Mouse (Mus musculus): Measurements from ENCODE around the gene Rtn4rl1. TPM values are rescaled to one million over a fixed set of nuclear protein-coding genes. Genes with fewer than 3 reads are reported as not detected.

Rtn4rl1 gene
- polyA plus RNA-seq, 1 experiment from 2014 or later = 2.2 TPM

GRCm38 (mm10) chr11:75191841-75192240 is 1.7 kb upstream of the Rtn4rl1 start:
- Histone ChIP-seq H3K4me2 (no peak overlapping the region), H3K9ac (no peak overlapping the region), H3K4me3 (replicated peaks) (no peak overlapping the region), H3K9me3 (no peaks in the 10 kb centered on the region), H3K36me3 (no peaks in the 10 kb centered on the region), H3K27ac (no peak overlapping the region), H3K4me1 (peaks cover 32% of the 10 kb centered on the region), H3K27me3 (replicated peaks) (peaks cover 39% of the 10 kb centered on the region)
- ATAC-seq (ENCODE audit: insufficient read depth, low FRiP score, low read depth) = no peak
- 65% methylated on average over 6 of the region's 6 CpGs for WGBS

DNA sequence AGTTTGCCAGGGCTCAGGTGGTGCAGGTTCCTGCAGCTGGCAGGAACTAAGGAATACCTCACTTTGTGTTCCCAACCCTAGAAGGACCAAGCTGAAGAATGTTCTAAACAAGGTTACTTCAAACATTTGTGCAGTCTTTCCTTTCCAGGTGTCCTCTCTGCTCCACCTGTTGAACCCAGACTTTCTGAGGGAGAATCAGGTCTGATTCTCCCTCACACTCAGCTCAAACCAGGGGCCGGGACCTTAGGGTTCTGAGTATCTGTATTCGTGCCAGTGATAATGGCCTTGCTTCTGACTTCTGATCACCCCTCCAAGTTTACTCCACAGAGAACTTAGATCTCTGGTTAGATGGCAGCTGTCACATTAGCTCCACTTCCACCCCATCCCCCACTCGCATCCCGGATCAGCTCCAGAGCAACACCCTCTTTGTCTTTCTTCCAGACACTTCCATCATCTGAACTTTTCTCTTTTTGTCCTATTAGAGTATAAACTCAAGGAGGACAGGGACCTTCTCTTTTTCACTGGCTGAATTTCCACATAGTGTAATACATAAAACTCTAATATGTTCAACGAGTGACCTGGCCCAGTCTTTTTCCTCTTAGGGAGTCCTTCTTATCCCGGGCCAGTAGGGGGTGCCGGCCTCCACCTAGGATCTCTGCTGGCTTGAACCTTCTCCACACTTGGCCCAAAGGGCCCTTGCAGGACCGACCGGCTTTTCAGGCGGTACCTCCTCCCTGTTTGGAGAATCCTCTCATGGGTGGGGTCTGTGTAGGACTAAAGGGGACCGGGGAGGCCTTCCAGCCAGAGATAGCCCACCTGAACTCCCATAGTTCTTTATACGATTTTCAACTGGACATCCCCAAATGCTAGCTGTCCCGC is 1.0 kb upstream of the Rtn4rl1 start:
- Histone ChIP-seq H3K9me3 (no peaks in the 10 kb centered on the region), H3K4me2 (peak overlapping the region; percentile 84), H3K4me1 (peaks cover 32% of the 10 kb centered on the region), H3K27ac (no peak overlapping the region), H3K36me3 (no peaks in the 10 kb centered on the region), H3K4me3 (replicated peaks) (peak overlapping the region; percentile 55), H3K9ac (no peak overlapping the region), H3K27me3 (replicated peaks) (peaks cover 44% of the 10 kb centered on the region)
- WGBS = 24% methylated on average over 13 of the region's 13 CpGs
- ATAC-seq (ENCODE audit: insufficient read depth, low FRiP score, low read depth) = peak; percentile 44; the same call in 1 of the 2 replicates

DNA sequence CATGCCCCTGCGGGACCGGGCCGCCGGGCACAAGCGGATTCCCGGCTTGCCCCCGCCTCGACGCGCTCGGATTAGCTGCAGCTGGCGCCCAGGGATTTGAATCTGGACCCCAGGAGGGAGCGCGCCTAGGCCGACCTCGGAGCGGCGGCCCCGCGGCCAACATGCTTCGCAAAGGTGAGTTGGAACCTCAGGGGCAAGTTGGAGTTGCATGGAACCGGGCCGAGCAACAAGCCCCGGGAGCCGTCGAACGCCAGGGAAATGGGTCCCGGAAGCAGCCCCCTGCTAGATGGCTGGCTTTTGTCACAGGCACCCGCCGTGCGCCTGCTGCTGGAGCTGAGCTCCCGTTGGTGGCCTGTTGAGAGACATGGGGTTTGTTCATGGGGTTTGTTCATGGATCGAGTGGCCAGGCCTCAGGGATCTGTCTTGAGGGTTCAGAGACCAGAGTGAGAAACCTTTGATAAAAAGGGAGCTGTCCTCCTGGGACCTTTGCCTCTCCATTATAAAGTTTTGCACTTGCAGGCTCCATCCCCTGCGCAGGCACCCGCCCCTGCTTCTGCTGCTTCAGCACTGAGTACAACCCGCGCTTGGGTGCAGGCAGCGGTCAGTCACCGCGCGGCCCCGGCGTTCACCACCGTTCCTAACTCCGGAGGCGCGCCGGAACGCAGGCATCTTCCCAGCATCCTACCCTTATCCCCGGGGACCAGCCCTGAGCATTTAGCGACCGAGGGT is 702 bp downstream of the Rtn4rl1 start:
- H3K4me3 ChIP-seq (replicated peaks) = peak overlapping the region; percentile 55
- H3K9me3 ChIP-seq = no peaks in the 10 kb centered on the region
- ATAC-seq (ENCODE audit: insufficient read depth, low FRiP score, low read depth) = no peak
- H3K9ac ChIP-seq = peak overlapping the region; percentile 23; the same call in 1 of the 2 replicates
- under 1% methylated on average over 52 of the region's 52 CpGs for WGBS
- H3K27ac ChIP-seq = no peak overlapping the region
- H3K27me3 ChIP-seq (replicated peaks) = peaks cover 47% of the 10 kb centered on the region
- H3K36me3 ChIP-seq = no peaks in the 10 kb centered on the region
- H3K4me2 ChIP-seq = peak overlapping the region; percentile 84
- H3K4me1 ChIP-seq = peaks cover 30% of the 10 kb centered on the region

DNA sequence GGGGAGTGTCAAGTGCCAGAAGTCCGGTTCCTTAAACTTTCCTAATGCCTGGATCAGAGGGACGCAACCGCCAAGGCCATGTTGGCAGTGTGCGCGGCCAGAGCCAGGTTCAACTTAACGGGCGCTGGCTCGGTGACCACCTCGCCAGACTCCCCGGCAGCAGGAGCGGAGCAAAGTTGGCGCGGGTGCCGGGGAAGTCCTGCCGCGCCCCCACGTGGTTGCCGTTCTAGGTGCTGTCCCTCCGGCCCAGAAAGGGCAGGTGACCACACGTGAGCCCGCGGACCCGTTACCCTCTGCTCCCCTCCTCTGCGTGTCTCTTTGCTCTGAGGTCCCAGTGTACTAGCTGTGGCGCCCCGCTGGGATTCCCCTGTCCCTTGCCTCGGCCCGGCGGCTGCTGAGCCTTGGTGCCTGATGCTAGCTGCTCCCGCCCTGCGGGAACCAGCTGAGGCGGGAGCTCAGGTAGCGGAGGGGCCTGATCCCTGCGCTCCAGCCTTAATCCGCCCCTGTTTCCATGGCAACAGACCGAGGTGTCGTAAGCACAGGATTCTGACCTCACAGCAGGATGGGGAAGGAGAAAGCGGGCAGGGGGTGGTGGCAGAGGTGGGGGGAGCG is 1.4 kb downstream of the Rtn4rl1 start:
- WGBS = 2% methylated on average over 39 of the region's 39 CpGs
- H3K4me3 ChIP-seq (replicated peaks) = peak overlapping the region; percentile 55
- no peak overlapping the region for H3K9ac ChIP-seq
- H3K4me2 ChIP-seq = peak overlapping the region; percentile 84
- no peaks in the 10 kb centered on the region for H3K36me3 ChIP-seq
- no peak for ATAC-seq (ENCODE audit: insufficient read depth, low FRiP score, low read depth)
- H3K4me1 ChIP-seq = peaks cover 25% of the 10 kb centered on the region
- H3K9me3 ChIP-seq = no peaks in the 10 kb centered on the region
- no peak overlapping the region for H3K27ac ChIP-seq
- peaks cover 47% of the 10 kb centered on the region for H3K27me3 ChIP-seq (replicated peaks)

DNA sequence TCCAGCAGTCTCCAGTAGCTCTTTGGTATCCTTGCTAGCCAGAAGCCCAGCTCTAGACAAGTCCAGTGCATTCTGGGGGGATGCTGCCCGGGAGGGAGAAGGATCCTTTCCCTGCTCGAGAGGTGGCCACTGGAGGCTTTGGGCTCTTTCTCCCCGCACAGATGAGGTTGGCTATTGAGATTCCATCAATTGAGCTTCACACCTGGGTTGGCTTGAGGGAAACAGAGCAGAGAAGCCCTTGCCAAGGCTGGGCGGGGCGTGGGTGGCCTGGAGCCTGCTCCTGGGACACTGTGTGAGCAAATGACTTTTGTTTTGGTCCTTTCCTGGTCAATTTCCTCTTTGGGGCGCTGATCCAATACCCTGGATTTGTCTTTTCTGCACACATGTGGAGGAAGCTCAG is 2.5 kb downstream of the Rtn4rl1 start:
- H3K36me3 ChIP-seq = no peaks in the 10 kb centered on the region
- H3K4me2 ChIP-seq = no peak overlapping the region
- H3K27me3 ChIP-seq (replicated peaks) = peaks cover 47% of the 10 kb centered on the region
- no peak overlapping the region for H3K9ac ChIP-seq
- no peaks in the 10 kb centered on the region for H3K9me3 ChIP-seq
- no peak overlapping the region for H3K4me3 ChIP-seq (replicated peaks)
- H3K4me1 ChIP-seq = peaks cover 25% of the 10 kb centered on the region
- WGBS = 68% methylated on average over 6 of the region's 6 CpGs
- ATAC-seq (ENCODE audit: insufficient read depth, low FRiP score, low read depth) = no peak
- no peak overlapping the region for H3K27ac ChIP-seq

DNA sequence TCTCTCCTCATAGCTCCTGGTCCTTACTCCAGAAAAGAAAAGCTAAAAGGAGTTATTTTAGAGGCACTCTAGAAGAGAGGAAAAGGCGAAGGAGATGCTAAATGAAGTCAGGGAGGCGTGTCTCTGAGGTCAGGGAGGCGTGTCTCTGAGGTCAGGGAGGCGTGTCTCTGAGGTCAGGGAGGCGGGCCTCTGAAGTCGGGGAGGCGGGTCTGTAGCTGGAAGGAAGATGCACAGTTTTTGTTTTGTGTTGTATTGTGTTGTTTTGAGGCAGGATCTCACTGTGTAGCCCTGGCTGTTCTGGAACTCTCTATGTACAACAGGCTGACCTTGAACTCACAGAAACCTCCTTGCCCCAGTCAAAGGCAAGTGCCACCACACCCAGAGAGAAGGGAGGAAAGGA is 4.4 kb downstream of the Rtn4rl1 start:
- Histone ChIP-seq H3K27ac (no peak overlapping the region), H3K4me2 (no peak overlapping the region), H3K27me3 (replicated peaks) (peaks cover 44% of the 10 kb centered on the region), H3K9ac (no peak overlapping the region), H3K4me1 (peaks cover 23% of the 10 kb centered on the region), H3K9me3 (no peaks in the 10 kb centered on the region), H3K36me3 (no peaks in the 10 kb centered on the region), H3K4me3 (replicated peaks) (no peak overlapping the region)
- 43% methylated on average over 7 of the region's 7 CpGs for WGBS
- no peak for ATAC-seq (ENCODE audit: insufficient read depth, low FRiP score, low read depth)

- 70% methylated on average over 4 of the region's 4 CpGs for WGBS
- Histone ChIP-seq H3K27me3 (replicated peaks) (peaks cover 37% of the 10 kb centered on the region), H3K9me3 (no peaks in the 10 kb centered on the region), H3K4me2 (no peak overlapping the region), H3K36me3 (no peaks in the 10 kb centered on the region), H3K4me1 (peaks cover 16% of the 10 kb centered on the region), H3K27ac (no peak overlapping the region), H3K9ac (no peak overlapping the region), H3K4me3 (replicated peaks) (no peak overlapping the region)
- no peak for ATAC-seq (ENCODE audit: insufficient read depth, low FRiP score, low read depth)
These were observed 5.2 kb downstream of the Rtn4rl1 start for GRCm38 (mm10) chr11:75198792-75199191.

- WGBS = 59% methylated on average over 5 of the region's 5 CpGs
- no peak overlapping the region for H3K4me3 ChIP-seq (replicated peaks)
These were observed 6.4 kb downstream of the Rtn4rl1 start for GRCm38 (mm10) chr11:75199951-75200350.

GRCm38 (mm10) chr11:75200935-75201334 is 7.4 kb downstream of the Rtn4rl1 start:
- no peak overlapping the region for H3K9ac ChIP-seq
- no peak overlapping the region for H3K27ac ChIP-seq
- ATAC-seq (ENCODE audit: insufficient read depth, low FRiP score, low read depth) = no peak
- WGBS = 87% methylated on average over 12 of the region's 12 CpGs
- no peak overlapping the region for H3K4me2 ChIP-seq
- no peaks in the 10 kb centered on the region for H3K9me3 ChIP-seq
- H3K36me3 ChIP-seq = no peaks in the 10 kb centered on the region
- peaks cover 15% of the 10 kb centered on the region for H3K27me3 ChIP-seq (replicated peaks)
- H3K4me3 ChIP-seq (replicated peaks) = no peak overlapping the region
- no peaks in the 10 kb centered on the region for H3K4me1 ChIP-seq

More at GRCm38 (mm10) chr11:75199951-75200350, 6.4 kb downstream of the Rtn4rl1 start:
- Histone ChIP-seq H3K27ac (no peak overlapping the region), H3K4me1 (peaks cover 4% of the 10 kb centered on the region), H3K27me3 (replicated peaks) (peaks cover 25% of the 10 kb centered on the region), H3K36me3 (no peaks in the 10 kb centered on the region), H3K9ac (no peak overlapping the region), H3K4me2 (no peak overlapping the region), H3K9me3 (no peaks in the 10 kb centered on the region)
- no peak for ATAC-seq (ENCODE audit: insufficient read depth, low FRiP score, low read depth)

- H3K9ac ChIP-seq = no peak overlapping the region
- H3K27ac ChIP-seq = no peak overlapping the region
- no peaks in the 10 kb centered on the region for H3K36me3 ChIP-seq
- H3K4me2 ChIP-seq = no peak overlapping the region
- no peak overlapping the region for H3K4me3 ChIP-seq (replicated peaks)
- H3K4me1 ChIP-seq = no peaks in the 10 kb centered on the region
- ATAC-seq (ENCODE audit: insufficient read depth, low FRiP score, low read depth) = no peak
- 48% methylated on average over 8 of the region's 8 CpGs for WGBS
- no peaks in the 10 kb centered on the region for H3K9me3 ChIP-seq
- H3K27me3 ChIP-seq (replicated peaks) = 0 out of 2 replicates have a peak, but pooled peaks cover 9% of the 10 kb centered on the region
These were observed 8.1 kb downstream of the Rtn4rl1 start for GRCm38 (mm10) chr11:75201721-75202120.

DNA sequence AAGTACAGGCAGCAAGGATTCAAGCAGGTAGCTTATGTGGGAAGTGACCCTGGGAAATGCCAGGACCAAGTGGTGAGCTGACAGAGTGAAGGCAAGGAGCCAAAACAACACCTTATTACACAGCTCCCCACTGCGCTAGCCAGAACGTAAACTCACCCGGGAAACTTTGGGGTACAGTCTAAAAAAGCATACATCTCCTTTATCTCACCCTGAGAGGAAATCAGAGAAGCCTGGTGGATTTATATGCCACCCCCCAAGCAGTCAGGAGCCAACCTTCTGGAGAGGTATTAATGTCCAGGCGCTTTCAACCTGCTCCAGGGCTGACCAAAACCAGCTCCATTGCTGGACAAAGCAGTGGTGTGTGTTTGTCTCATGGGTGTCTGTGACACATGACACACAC is 10.3 kb downstream of the Rtn4rl1 start:
- Histone ChIP-seq H3K27ac (no peak overlapping the region), H3K27me3 (replicated peaks) (no peaks in the 10 kb centered on the region), H3K4me2 (no peak overlapping the region), H3K9ac (no peak overlapping the region), H3K4me1 (no peaks in the 10 kb centered on the region), H3K9me3 (no peaks in the 10 kb centered on the region), H3K4me3 (replicated peaks) (no peak overlapping the region), H3K36me3 (no peaks in the 10 kb centered on the region)
- 84% methylated on average over 4 of the region's 4 CpGs for WGBS
- ATAC-seq (ENCODE audit: insufficient read depth, low FRiP score, low read depth) = no peak

DNA sequence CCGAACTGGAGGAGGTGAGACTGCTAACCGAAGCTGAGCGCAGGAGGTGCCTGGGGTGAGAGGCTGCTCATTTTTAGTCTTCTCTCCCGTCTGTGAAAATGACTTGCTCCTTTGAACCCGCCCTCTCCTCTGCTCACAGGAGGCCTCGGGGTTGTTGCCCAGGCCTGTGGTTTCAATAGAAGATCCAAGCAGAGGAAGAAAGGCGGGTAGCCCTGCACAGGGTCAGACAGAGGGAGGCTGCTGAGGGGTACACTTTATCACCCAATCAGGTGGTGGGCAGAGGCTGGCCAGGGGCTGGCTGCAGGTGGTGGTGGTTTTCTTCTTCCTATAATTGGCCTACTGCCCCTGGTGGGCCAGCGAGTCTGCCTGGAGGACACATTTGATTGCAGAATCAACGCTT is 10.9 kb downstream of the Rtn4rl1 start:
- WGBS = 62% methylated on average over 9 of the region's 9 CpGs
- Histone ChIP-seq H3K36me3 (no peaks in the 10 kb centered on the region), H3K27ac (no peak overlapping the region), H3K27me3 (replicated peaks) (no peaks in the 10 kb centered on the region), H3K9ac (no peak overlapping the region), H3K4me1 (no peaks in the 10 kb centered on the region), H3K9me3 (no peaks in the 10 kb centered on the region), H3K4me3 (replicated peaks) (no peak overlapping the region), H3K4me2 (no peak overlapping the region)
- no peak for ATAC-seq (ENCODE audit: insufficient read depth, low FRiP score, low read depth)
